Mouse (Mus musculus): ENCODE data around the gene Tpm1. TPM values are rescaled to one million over a fixed set of nuclear protein-coding genes. Genes with fewer than 3 reads are reported as not detected.

Gene Tpm1
- total RNA-seq (2023): 10 to 100 TPM; 55.6 to 64.8 TPM

DNA sequence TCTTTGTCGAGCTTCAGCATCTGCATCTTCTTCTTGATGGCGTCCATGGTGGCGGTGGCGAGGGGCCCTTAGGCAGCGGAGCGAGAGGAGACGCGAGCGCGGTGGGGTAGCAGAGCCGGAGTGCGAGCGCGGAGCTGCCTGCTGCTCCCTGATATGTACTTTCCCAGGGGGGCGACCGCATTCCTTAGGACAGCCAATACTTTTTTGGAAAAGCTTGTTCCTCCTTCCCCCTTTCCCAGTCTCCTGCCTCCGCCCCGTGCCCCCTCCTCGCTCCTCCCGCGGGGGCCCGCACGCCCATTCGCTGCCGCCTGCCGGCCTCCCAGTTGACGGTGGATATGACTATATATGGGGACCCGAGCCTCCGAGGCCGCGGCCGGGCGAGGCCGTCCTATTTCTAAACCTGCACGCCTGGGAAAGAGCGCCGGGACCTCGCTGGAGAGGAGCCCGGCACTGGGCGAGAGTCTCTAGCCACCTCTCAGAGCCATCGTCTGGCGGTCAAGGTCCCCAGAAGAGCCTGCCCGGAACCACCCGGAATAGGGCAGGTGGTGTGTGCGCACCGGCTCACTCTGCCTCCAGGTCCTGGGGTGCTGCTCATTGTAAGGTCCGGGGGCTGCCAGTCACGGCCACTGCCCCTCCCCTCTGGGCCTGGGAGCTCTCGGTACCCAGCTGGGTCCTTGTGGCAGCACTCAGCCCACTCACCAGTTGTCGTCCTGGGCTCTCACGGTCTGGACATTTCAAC lies at the start of gene Tpm1:
TSS of gene Tpm1 (minus strand) at position 321 of the 739 bp plus-strand sequence.

DNA sequence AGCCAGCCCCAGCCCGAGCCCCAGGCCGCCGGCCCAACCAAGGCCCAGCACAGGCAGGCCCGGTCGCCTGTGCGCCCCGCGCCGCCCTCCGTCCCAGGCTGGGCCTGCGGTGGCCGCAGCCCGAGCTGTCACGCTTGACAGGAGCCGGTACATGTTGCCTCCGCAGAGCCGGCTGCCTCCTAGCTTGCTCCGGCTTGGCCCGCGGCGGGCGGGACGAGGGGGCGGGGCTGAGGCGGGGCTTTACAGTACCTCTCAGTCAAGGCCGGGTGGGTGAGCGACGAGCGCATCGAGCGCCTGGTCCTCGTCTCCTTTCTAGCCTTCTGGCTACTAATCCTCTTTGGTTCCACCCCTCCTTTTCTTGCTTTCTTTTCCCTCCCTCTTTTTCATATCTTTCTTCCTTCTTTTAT lies 74.0 kb downstream of the Tpm1 start, which contains the start of gene Lactb:
TSS of gene Lactb (minus strand) at position 246 of the 407 bp plus-strand sequence.

Other genes with a start within 250 kb of the Tpm1 start
- gene Aph1c, start 214.7 kb downstream of the Tpm1 start, total RNA-seq (2023): 1 to 10 TPM in 1 of 2 experiments, under 1 TPM in 1; 0.49 to 1.5 TPM
- gene Rab8b, start 129.7 kb downstream of the Tpm1 start, total RNA-seq (2023): 10 to 100 TPM; 34.0 to 36.7 TPM
- 10 to 100 TPM; 56.8 to 59.9 TPM for gene Rps27l, start 103.3 kb downstream of the Tpm1 start, total RNA-seq (2023)
- 10 to 100 TPM; 33.9 to 35.6 TPM for gene Lactb, start 73.9 kb downstream of the Tpm1 start, total RNA-seq (2023)